ENCODE assay signal across 8 mouse cellular contexts in genomic region chr13:37944306-37944705, GRCm38 (mm10). TPM values are rescaled to one million over a fixed set of nuclear protein-coding genes. Genes with fewer than 3 reads are reported as not detected.
A peak's percentile ranks its signal among the peaks of the same experiment; 100 is the strongest.
DNase-seq lines count a peak whose midpoint lies in the region; ATAC-seq and TF ChIP-seq lines count a peak whose summit lies in the region.

No protein-coding gene starts in this region.

- no peaks in the 10 kb centered on the region for H3K27me3 ChIP-seq in midbrain, postnatal 0 days (ENCODE audit: insufficient read depth, low read length)
- no peaks in the 10 kb centered on the region for H3K27me3 ChIP-seq in midbrain, embryonic 13.5 days
- no peaks in the 10 kb centered on the region for H3K27me3 ChIP-seq in kidney, adult 2 months (replicated peaks; ENCODE audit: control insufficient read depth, insufficient read depth, low read length)

- TF ChIP-seq POLR2A in kidney, adult 2 months (IDR thresholded peaks at IDR 0.05; ENCODE audit: low read depth, low read length) = no peak

- H3K36me3 ChIP-seq in midbrain, postnatal 0 days (ENCODE audit: insufficient read depth, low read length) = peaks cover 3% of the 10 kb centered on the region; the same call in 1 of the 2 replicates
- no peaks in the 10 kb centered on the region for H3K36me3 ChIP-seq in midbrain, embryonic 13.5 days
- H3K36me3 ChIP-seq in kidney, adult 2 months (ENCODE audit: control insufficient read depth, insufficient read depth, low read length) = peaks cover 7% of the 10 kb centered on the region

- H3K4me2 ChIP-seq in midbrain, postnatal 0 days (ENCODE audit: low read depth, low read length, poor library complexity, severe bottlenecking) = no peak overlapping the region
- no peak overlapping the region for H3K4me2 ChIP-seq in midbrain, embryonic 13.5 days (replicated peaks)

- WGBS in midbrain, postnatal 0 days = 88% methylated on average over 1 of the region's 1 CpGs
- 61% methylated on average over 1 of the region's 1 CpGs for WGBS in midbrain, embryonic 13.5 days
- 28% methylated on average over 1 of the region's 1 CpGs for WGBS in kidney, adult 2 months

- no peak overlapping the region for H3K27ac ChIP-seq in midbrain, postnatal 0 days (ENCODE audit: low read depth, low read length)
- H3K27ac ChIP-seq in midbrain, embryonic 13.5 days = no peak overlapping the region
- no peak overlapping the region for H3K27ac ChIP-seq in kidney, adult 2 months (ENCODE audit: insufficient read depth, low read depth, low read length)

- peak; percentile 67 for TF ChIP-seq CTCF in midbrain, postnatal 0 days (IDR thresholded peaks at IDR 0.05)
- 0 out of 2 replicates have a peak, but pooled peaks have one; percentile 29 for TF ChIP-seq CTCF in kidney, adult 2 months (conservative IDR thresholded peaks at IDR 0.05; ENCODE audit: insufficient read depth, insufficient read length, low read depth, low read length)

- H3K9ac ChIP-seq in midbrain, postnatal 0 days (replicated peaks; ENCODE audit: low read length, poor library complexity, severe bottlenecking) = no peak overlapping the region
- no peak overlapping the region for H3K9ac ChIP-seq in midbrain, embryonic 13.5 days (replicated peaks)

- H3K4me1 ChIP-seq in midbrain, postnatal 0 days (ENCODE audit: insufficient read depth, low read length) = no peaks in the 10 kb centered on the region
- H3K4me1 ChIP-seq in midbrain, embryonic 13.5 days (replicated peaks) = no peaks in the 10 kb centered on the region
- peaks cover 32% of the 10 kb centered on the region for H3K4me1 ChIP-seq in kidney, adult 2 months (ENCODE audit: control insufficient read depth, insufficient read depth, low read length)

- no peak for ATAC-seq in midbrain, postnatal 0 days (ENCODE audit: low FRiP score)
- ATAC-seq in midbrain, embryonic 13.5 days = no peak

- no peak overlapping the region for H3K4me3 ChIP-seq in midbrain, postnatal 0 days (ENCODE audit: low read depth, low read length)
- H3K4me3 ChIP-seq in midbrain, embryonic 13.5 days (replicated peaks) = no peak overlapping the region
- no peak overlapping the region for H3K4me3 ChIP-seq in kidney, adult 2 months (ENCODE audit: insufficient read depth, low read depth, low read length)

- peak; percentile 38 to 53 for DNase-seq in cerebellum, postnatal 14 days
- DNase-seq in cerebellum, adult 8-10 months = no peak
- peak; percentile 68 for DNase-seq in midbrain, postnatal 0 days (ENCODE audit: low spot score)
- DNase-seq in kidney, adult 2 months = peak; percentile 83
- DNase-seq in thymus, postnatal 10 days (ENCODE audit: low spot score in 2 of 2) = peak; percentile 54 to 75
- no peak for DNase-seq in spleen, adult 12 weeks (ENCODE audit: low spot score)
- DNase-seq in adrenal gland, adult 18-20 months (ENCODE audit: low spot score in 2 of 2) = no peak

- H3K9me3 ChIP-seq in midbrain, postnatal 0 days (ENCODE audit: low read length) = no peaks in the 10 kb centered on the region
- no peaks in the 10 kb centered on the region for H3K9me3 ChIP-seq in midbrain, embryonic 13.5 days

RNA-seq across cellular contexts. Expression of gene Ssr1, which starts 49.7 kb away (rescaled TPM):
- 32.5 and 36.7 TPM in 2 replicates for total RNA-seq in midbrain, postnatal 0 days (2014; rRNA removed)
- polyA plus RNA-seq in midbrain, postnatal 0 days (2015; fragmentation: Nextera tagmentation; extraction: Ambion mirVana) = 66.9 and 71.0 TPM in 2 replicates
- 60.4 and 80.5 TPM in 2 replicates for polyA plus RNA-seq in midbrain, embryonic 13.5 days (2015; fragmentation: Nextera tagmentation; extraction: Ambion mirVana)
- 6.9 and 10.5 TPM in 2 replicates for polyA plus RNA-seq in kidney, adult 2 months (2012; rRNA removed)
- total RNA-seq in adrenal gland, adult 18-20 months (2021) = 100 to 1,000 TPM; 116 to 173 TPM

Comparison
In these comparisons a context has a peak if more than half of its experiments do, and no peak if none do; other contexts are left out.
1. DNase-seq: peak in cerebellum, postnatal 14 days (2 of 2), midbrain, postnatal 0 days (single experiment), kidney, adult 2 months (single experiment) and thymus, postnatal 10 days (2 of 2); none in cerebellum, adult 8-10 months (single experiment), spleen, adult 12 weeks (single experiment) and adrenal gland, adult 18-20 months (0 of 2).